Comparison of ENCODE assay signal across 11 mouse cellular contexts in the genomic region with DNA sequence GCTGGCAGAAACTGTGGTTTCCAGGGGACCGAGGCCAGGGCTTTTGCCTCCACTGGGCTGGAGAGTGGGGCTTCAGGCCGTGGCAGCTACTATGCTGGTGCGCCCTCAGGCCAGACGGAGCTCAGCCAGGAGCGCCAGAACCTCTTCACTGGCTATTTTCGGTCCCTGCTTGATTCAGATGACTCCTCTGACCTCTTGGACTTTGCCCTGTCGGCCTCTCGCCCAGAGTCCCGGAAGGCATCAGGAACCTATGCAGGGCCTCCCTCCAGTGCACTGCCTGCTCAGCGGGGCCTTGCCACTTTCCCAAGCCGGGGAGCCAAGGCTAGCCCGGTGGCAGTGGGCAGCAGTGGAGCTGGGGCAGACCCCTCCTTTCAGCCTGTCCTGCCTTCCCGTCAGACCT. TPM values are rescaled to one million over a fixed set of nuclear protein-coding genes. Genes with fewer than 3 reads are reported as not detected.
DNase-seq lines count a peak whose midpoint lies in the region; ATAC-seq and TF ChIP-seq lines count a peak whose summit lies in the region.
"Had no signal": no experiment of that assay in that cellular context is flagged by ENCODE, and none has a peak within 500 bp of the region (broad histone marks: within the 10 kb centered on the region; RNA-seq: fewer than 3 reads in every experiment).

No protein-coding gene starts in this region.

- H3K4me1 ChIP-seq in heart, embryonic 15.5 days (replicated peaks), result peaks cover 36% of the 10 kb centered on the region
- H3K4me1 ChIP-seq in kidney, embryonic 15.5 days, result peaks cover 20% of the 10 kb centered on the region
- H3K4me1 ChIP-seq in liver, postnatal 0 days (ENCODE audit: insufficient read depth), result peaks cover 17% of the 10 kb centered on the region

- no peak; the same call in 1 of the 2 replicates for ATAC-seq in heart, embryonic 15.5 days (replicated peaks; ENCODE audit: insufficient number of reproducible peaks, insufficient read depth, low FRiP score, low read depth)
- no peak for ATAC-seq in kidney, embryonic 15.5 days (replicated peaks; ENCODE audit: low FRiP score)
- ATAC-seq in liver, postnatal 0 days, result peak; percentile 87

- no peaks in the 10 kb centered on the region for H3K27me3 ChIP-seq in heart, embryonic 15.5 days
- no peaks in the 10 kb centered on the region for H3K27me3 ChIP-seq in kidney, embryonic 15.5 days
- no peaks in the 10 kb centered on the region for H3K27me3 ChIP-seq in liver, postnatal 0 days (ENCODE audit: insufficient read depth, low read length)

- 0 out of 2 replicates have a peak overlapping the region, but pooled peaks have one; percentile 46 for H3K27ac ChIP-seq in heart, embryonic 15.5 days
- peak overlapping the region; percentile 22; the same call in 1 of the 2 replicates for H3K27ac ChIP-seq in kidney, embryonic 15.5 days
- H3K27ac ChIP-seq in liver, postnatal 0 days (ENCODE audit: low read depth), result peak overlapping the region; percentile 66

- H3K9ac ChIP-seq in heart, embryonic 15.5 days, result 0 out of 2 replicates have a peak overlapping the region, but pooled peaks have one; percentile 19
- no peak overlapping the region for H3K9ac ChIP-seq in kidney, embryonic 15.5 days
- no peak overlapping the region; the same call in 1 of the 2 replicates for H3K9ac ChIP-seq in liver, postnatal 0 days (replicated peaks)

- H3K36me3 ChIP-seq in heart, embryonic 15.5 days, result peaks cover 77% of the 10 kb centered on the region
- peaks cover 91% of the 10 kb centered on the region for H3K36me3 ChIP-seq in kidney, embryonic 15.5 days
- H3K36me3 ChIP-seq in liver, postnatal 0 days (replicated peaks; ENCODE audit: insufficient read depth, low read length), result peaks cover 29% of the 10 kb centered on the region

- 61% methylated on average over 13 of the region's 13 CpGs for WGBS in heart, embryonic 15.5 days
- WGBS in kidney, embryonic 15.5 days, result 78% methylated on average over 13 of the region's 13 CpGs
- 77% methylated on average over 13 of the region's 13 CpGs for WGBS in liver, postnatal 0 days (ENCODE audit: insufficient replicate concordance)

- H3K4me2 ChIP-seq in heart, embryonic 15.5 days, result no peak overlapping the region
- H3K4me2 ChIP-seq in kidney, embryonic 15.5 days, result no peak overlapping the region
- no peak overlapping the region for H3K4me2 ChIP-seq in liver, postnatal 0 days (ENCODE audit: low read depth, low read length)

- H3K4me3 ChIP-seq in heart, embryonic 15.5 days, result no peak overlapping the region
- H3K4me3 ChIP-seq in kidney, embryonic 15.5 days (replicated peaks), result no peak overlapping the region
- no peak overlapping the region for H3K4me3 ChIP-seq in liver, postnatal 0 days (ENCODE audit: low read depth, low read length)

- no peaks in the 10 kb centered on the region for H3K9me3 ChIP-seq in heart, embryonic 15.5 days (replicated peaks)
- no peaks in the 10 kb centered on the region for H3K9me3 ChIP-seq in kidney, embryonic 15.5 days (replicated peaks)
- H3K9me3 ChIP-seq in liver, postnatal 0 days (ENCODE audit: low read length), result no peaks in the 10 kb centered on the region

- peak; percentile 71 for DNase-seq in gastrocnemius, adult 18-20 months (ENCODE audit: low spot score)
- no peak for DNase-seq in gastrocnemius, postnatal 4 days (ENCODE audit: low spot score in 2 of 2)
- peak; percentile 71 for DNase-seq in liver, postnatal 0 days
- DNase-seq in right cerebral cortex, postnatal 14 days, result no peak
- DNase-seq in ovary, postnatal 14 days (ENCODE audit: low spot score), result no peak
- no peak for DNase-seq in retina, postnatal 1 day
- DNase-seq: cerebellum, adult 2 months; layer of hippocampus, postnatal 36 days; spleen, adult 18-20 months had no signal

- no peak for TF ChIP-seq CTCF in liver, postnatal 0 days (IDR thresholded peaks at IDR 0.05; ENCODE audit: low read depth)

- no peak for TF ChIP-seq EP300 in liver, postnatal 0 days (IDR thresholded peaks at IDR 0.05; ENCODE audit: low read depth)

RNA-seq across cellular contexts. Expression of gene Ahdc1, which starts 52.7 kb away (rescaled TPM):
- total RNA-seq in gastrocnemius, adult 18-20 months (2021), result 10 to 100 TPM; 40.6 to 41.6 TPM
- 100 to 1,000 TPM; 107 to 112 TPM for total RNA-seq in gastrocnemius, postnatal 4 days (2021)
- polyA plus RNA-seq in heart, embryonic 15.5 days (2015; fragmentation: Nextera tagmentation; extraction: Ambion mirVana), result 6.3 and 8.5 TPM in 2 replicates
- polyA plus RNA-seq in kidney, embryonic 15.5 days (2015; fragmentation: Nextera tagmentation; extraction: Ambion mirVana), result 7.4 and 10.1 TPM in 2 replicates
- 0.76 and 0.87 TPM in 2 replicates for polyA plus RNA-seq in liver, postnatal 0 days (2015; fragmentation: Nextera tagmentation; extraction: Ambion mirVana)

Comparison
In these comparisons a context has a peak if more than half of its experiments do, and no peak if none do; other contexts are left out.
1. DNase-seq: peak in gastrocnemius, adult 18-20 months (single experiment) and liver, postnatal 0 days (single experiment); none in gastrocnemius, postnatal 4 days (0 of 2), right cerebral cortex, postnatal 14 days (single experiment), ovary, postnatal 14 days (single experiment) and retina, postnatal 1 day (single experiment).
2. Peak in every context shown above with its lines, with median percentiles within 50 percentile points of each other: H3K27ac ChIP-seq.